Mouse (Mus musculus): ENCODE results near the gene Lrrc28. TPM values are rescaled to one million over a fixed set of nuclear protein-coding genes. Genes with fewer than 3 reads are reported as not detected.

The Lrrc28 gene
- polyA plus RNA-seq, 1 experiment from 2014 or later = 23.5 TPM

DNA sequence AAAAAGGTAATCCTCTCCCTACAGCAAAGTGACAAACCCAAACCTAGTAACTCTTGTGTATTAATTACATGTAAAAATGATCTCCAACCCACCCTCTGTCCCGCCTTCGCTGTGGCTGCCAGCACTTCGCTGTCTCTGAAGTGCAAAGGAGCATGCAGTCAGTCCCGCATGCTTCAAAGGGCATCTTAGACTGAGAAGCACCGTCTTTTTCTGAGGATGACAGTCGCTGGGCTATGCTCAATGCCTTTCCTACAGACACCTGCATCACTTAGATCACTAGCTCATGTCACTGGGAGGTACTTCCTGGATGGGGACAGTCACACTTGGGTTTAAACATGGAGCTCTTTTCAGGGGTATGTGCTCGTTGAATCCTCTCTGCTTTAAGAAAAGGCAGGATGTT, 133.5 kb downstream of the Lrrc28 start:
- WGBS = 68% methylated on average over 7 of the region's 7 CpGs
- H3K27me3 ChIP-seq = no peaks in the 10 kb centered on the region
- H3K36me3 ChIP-seq = no peaks in the 10 kb centered on the region
- H3K9ac ChIP-seq = no peak overlapping the region
- 0 out of 2 replicates have a peak, but pooled peaks cover 6% of the 10 kb centered on the region for H3K4me1 ChIP-seq
- H3K4me2 ChIP-seq = no peak overlapping the region
- no peak overlapping the region for H3K27ac ChIP-seq
- no peaks in the 10 kb centered on the region for H3K9me3 ChIP-seq
- ATAC-seq (ENCODE audit: insufficient number of reproducible peaks, insufficient read depth, low FRiP score, low TSS enrichment, low read depth) = no peak
- H3K4me3 ChIP-seq = no peak overlapping the region

DNA sequence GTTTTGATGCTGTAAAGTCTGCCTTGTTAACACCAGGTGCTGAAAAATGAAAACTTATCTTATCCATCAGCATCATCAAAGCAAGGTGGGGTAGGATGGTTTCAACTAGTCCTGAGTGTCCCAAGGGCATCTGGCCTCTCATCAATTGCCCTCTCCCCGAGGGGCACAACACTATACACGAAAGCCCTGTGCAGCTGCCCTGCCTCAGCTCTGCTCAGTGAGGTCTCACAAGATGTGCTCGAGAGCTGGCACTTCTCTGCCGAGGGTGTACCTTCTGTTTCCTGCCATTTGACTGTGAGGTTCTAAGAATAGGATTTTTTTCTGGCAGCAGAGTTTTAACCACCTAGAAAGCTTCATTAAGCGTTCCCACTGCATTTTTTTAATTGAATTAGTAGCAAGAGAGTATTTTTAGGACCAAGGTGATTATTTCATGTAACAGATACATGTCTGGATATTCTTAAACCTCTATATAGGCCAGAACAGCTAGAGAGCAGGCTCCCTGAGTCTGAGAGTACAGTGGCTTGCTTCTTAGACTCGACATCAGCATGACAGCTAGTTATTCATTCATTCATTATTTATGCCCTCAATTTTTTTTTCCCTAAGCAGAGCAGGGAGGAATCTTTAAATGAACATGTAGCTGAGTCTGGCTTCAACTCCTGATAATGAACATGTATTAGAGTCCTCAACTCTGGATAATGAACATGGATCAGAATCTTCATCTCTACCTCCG, 141.6 kb downstream of the Lrrc28 start:
- 41% methylated on average over 7 of the region's 7 CpGs for WGBS
- Histone ChIP-seq H3K4me3 (no peak overlapping the region), H3K4me1 (peaks cover 41% of the 10 kb centered on the region), H3K9me3 (no peaks in the 10 kb centered on the region), H3K9ac (no peak overlapping the region), H3K4me2 (no peak overlapping the region), H3K27me3 (no peaks in the 10 kb centered on the region), H3K36me3 (no peaks in the 10 kb centered on the region), H3K27ac (no peak overlapping the region)
- no peak for ATAC-seq (ENCODE audit: insufficient number of reproducible peaks, insufficient read depth, low FRiP score, low TSS enrichment, low read depth)

DNA sequence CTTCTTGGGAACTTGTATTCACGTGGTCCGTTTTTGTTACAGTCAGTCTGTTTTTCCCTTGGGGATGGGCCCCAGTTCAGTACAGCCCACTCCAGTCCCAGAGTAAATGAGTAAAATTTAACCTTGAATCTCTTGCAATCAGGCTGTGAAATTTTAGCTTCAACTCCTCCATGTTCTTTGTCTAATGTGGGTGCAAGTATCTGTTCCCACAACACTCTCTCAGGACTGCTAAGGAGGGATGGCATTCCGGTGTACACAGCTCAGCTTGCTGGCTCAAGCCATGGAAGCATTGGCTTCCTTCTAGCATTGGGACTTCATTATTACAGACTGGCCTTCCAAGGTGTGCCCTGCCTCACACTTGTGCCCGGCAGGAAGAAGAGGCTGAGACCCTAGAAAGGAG, 142.4 kb downstream of the Lrrc28 start:
- no peak for ATAC-seq (ENCODE audit: insufficient number of reproducible peaks, insufficient read depth, low FRiP score, low TSS enrichment, low read depth)
- Histone ChIP-seq H3K4me1 (peaks cover 41% of the 10 kb centered on the region), H3K4me2 (no peak overlapping the region), H3K27ac (no peak overlapping the region), H3K36me3 (no peaks in the 10 kb centered on the region), H3K27me3 (no peaks in the 10 kb centered on the region), H3K4me3 (no peak overlapping the region), H3K9ac (no peak overlapping the region), H3K9me3 (no peaks in the 10 kb centered on the region)
- WGBS = 48% methylated on average over 4 of the region's 4 CpGs

DNA sequence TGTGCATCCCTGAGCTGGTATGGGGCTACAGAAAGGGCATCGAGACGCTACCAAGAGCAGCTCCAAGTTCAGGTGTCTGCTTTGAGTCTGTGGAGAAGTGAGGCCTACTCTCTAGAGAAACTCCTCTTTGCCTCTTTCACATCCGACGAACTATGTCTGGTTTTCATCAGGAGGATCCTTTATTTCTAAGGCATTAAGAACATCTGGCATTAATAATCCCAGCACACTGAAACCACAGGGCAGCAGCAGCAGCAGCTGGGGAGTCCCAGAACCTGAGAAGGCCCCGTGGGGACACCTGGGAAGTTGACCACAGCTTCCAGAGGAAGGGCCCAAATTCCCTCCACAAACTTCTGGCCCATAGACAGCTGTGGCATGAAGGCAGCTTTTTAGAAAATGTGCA, 144.2 kb downstream of the Lrrc28 start:
- H3K27ac ChIP-seq = 0 out of 2 replicates have a peak overlapping the region, but pooled peaks have one; percentile 49
- peak overlapping the region; percentile 16 for H3K4me2 ChIP-seq

DNA sequence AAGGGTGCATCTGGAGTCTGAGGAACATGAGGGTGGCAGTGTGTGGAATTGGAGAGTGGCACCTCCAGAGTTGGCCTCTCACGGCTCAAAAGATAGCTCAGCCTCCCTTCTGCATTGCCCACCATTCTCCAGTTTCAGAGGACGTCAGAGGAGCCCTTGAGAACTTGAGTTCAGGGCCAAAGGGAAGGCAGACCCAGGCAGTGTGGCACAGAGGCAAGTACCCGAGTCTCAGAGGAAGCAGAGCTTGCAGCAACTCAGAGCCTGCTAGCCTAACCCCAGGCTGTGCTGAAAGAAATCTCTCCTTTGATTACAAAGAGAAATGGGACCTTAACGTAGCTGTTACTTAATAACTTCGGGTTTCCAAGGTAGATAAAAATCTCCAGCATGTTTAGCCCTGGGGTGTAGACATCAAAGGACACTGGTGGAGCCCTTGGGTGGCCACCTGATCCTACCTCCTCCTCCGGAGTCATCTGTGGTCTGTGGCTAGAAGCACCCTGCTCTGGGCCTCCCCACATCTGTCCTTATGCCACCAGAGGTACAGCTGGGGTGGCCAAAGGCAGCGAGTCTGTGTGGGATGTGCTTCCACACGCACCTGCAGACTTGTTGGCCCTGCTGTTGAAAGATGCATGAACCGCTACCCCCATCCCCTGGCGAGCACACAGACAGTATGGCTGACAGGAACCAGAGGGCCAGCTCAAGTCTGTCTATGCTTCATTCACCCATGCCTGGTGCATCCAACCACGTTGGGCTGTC, 144.8 kb downstream of the Lrrc28 start:
- no peak overlapping the region for H3K9ac ChIP-seq
- H3K4me2 ChIP-seq = peak overlapping the region; percentile 16
- no peak overlapping the region for H3K4me3 ChIP-seq
- H3K36me3 ChIP-seq = no peaks in the 10 kb centered on the region
- H3K9me3 ChIP-seq = no peaks in the 10 kb centered on the region
- H3K27ac ChIP-seq = peak overlapping the region; percentile 49; the same call in 1 of the 2 replicates
- no peak for ATAC-seq (ENCODE audit: insufficient number of reproducible peaks, insufficient read depth, low FRiP score, low TSS enrichment, low read depth)
- no peaks in the 10 kb centered on the region for H3K27me3 ChIP-seq
- 29% methylated on average over 11 of the region's 11 CpGs for WGBS
- peaks cover 41% of the 10 kb centered on the region for H3K4me1 ChIP-seq

More for the DNA sequence above, 144.2 kb downstream of the Lrrc28 start:
- no peak for ATAC-seq (ENCODE audit: insufficient number of reproducible peaks, insufficient read depth, low FRiP score, low TSS enrichment, low read depth)
- no peaks in the 10 kb centered on the region for H3K9me3 ChIP-seq
- no peaks in the 10 kb centered on the region for H3K27me3 ChIP-seq
- H3K36me3 ChIP-seq = no peaks in the 10 kb centered on the region
- WGBS = 18% methylated on average over 5 of the region's 5 CpGs
- H3K4me3 ChIP-seq = no peak overlapping the region
- H3K4me1 ChIP-seq = peaks cover 41% of the 10 kb centered on the region
- H3K9ac ChIP-seq = no peak overlapping the region

DNA sequence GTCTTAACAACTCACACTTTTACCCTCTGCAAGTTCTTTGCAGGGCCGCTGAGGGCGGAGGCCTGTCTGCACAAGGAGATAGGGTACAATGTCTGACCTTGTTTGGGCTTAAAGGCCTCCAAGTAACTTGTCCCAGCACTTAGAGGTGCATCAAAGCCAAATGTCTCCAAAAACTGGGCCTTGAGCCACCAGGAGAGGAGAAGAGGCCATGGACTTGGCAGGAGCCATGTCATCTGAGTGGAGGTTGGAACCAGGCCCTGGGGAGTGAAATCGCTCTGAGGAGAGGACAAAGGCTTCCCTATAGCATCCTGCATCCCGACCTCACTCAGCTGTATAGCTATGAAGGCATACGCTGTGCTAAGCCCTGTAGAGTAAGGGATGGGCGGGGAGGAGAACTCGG, 145.6 kb downstream of the Lrrc28 start:
- no peak overlapping the region for H3K4me2 ChIP-seq
- H3K27me3 ChIP-seq = no peaks in the 10 kb centered on the region
- no peak overlapping the region for H3K27ac ChIP-seq
- H3K9me3 ChIP-seq = no peaks in the 10 kb centered on the region
- no peak for ATAC-seq (ENCODE audit: insufficient number of reproducible peaks, insufficient read depth, low FRiP score, low TSS enrichment, low read depth)
- no peaks in the 10 kb centered on the region for H3K36me3 ChIP-seq
- peaks cover 41% of the 10 kb centered on the region for H3K4me1 ChIP-seq
- H3K9ac ChIP-seq = no peak overlapping the region
- no peak overlapping the region for H3K4me3 ChIP-seq
- WGBS = 80% methylated on average over 7 of the region's 7 CpGs

DNA sequence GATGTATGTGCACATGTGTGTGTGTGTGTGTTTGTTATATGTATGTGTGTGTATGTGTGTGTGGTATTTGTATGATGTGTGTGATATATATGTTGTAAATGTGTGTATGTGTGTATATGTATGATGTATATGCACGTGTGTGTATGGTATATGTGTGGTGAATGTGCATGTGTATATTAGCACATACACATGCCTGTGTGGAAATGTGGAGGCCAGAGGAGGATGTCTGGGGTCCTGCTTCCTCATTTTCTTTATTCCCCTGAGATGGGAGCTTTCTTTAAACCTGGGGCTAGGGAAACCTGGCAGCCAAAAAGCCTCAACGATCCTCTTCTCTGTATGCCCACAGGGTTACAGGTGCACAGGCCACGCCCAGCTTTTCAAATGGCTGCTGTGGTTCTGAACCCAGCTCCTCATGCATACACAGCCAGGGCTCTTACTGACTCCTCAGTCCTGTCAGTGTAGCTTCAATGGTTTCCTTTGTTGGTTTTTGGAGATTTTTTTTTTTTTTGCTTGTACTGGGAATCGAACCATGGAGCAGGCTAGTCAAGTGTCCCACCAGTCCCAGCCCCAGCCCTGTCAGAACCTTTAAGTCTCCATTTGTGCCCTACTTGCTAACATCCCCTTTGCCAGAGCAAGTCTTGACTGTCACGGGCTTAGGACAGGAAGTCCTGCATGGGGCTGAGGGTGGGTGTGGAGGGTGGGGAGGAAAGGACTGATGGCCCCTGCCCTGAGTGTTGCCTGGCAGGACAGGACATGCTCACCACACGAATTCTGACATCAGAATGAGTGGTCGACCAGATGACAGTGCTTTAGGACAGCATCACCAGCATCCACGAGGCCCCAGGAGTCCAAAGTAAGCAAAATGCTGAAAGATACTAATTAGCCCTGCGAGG, 151.0 kb downstream of the Lrrc28 start:
- H3K27me3 ChIP-seq = no peaks in the 10 kb centered on the region
- 56% methylated on average over 9 of the region's 9 CpGs for WGBS
- no peak overlapping the region for H3K27ac ChIP-seq

DNA sequence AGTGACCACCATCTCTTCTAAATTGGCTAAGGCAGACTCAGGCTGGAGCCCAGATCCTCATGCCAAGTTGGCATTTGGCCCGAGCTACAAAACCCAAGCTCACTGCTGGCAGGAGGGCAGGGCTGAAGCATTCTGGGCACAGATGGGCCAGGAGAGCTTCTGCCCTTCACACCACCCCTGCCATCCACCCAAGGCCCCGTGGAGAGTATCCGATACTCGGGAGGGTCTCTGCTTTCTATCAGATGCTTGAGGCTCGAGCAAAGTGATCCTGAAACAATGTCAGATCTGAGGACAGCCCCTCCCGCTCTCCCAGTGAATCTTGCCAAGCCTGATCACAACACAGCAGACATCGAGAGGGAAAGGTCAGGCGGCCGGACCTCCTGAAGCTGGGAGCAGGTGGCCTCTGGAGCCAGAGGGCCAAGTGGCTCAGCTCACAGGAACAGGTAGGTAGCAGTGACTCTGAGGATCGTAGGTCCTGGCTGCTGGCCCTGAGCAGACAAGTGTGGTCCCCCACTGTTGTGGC, 157.1 kb downstream of the Lrrc28 start:
- H3K9me3 ChIP-seq = no peaks in the 10 kb centered on the region
- H3K4me1 ChIP-seq = peaks cover 22% of the 10 kb centered on the region
- H3K27me3 ChIP-seq = no peaks in the 10 kb centered on the region
- no peak overlapping the region for H3K4me2 ChIP-seq
- no peak overlapping the region for H3K27ac ChIP-seq
- 78% methylated on average over 10 of the region's 10 CpGs for WGBS
- H3K36me3 ChIP-seq = no peaks in the 10 kb centered on the region
- H3K4me3 ChIP-seq = no peak overlapping the region
- H3K9ac ChIP-seq = no peak overlapping the region
- no peak for ATAC-seq (ENCODE audit: insufficient number of reproducible peaks, insufficient read depth, low FRiP score, low TSS enrichment, low read depth)

More for the DNA sequence above, 151.0 kb downstream of the Lrrc28 start:
- ATAC-seq (ENCODE audit: insufficient number of reproducible peaks, insufficient read depth, low FRiP score, low TSS enrichment, low read depth) = no peak
- Histone ChIP-seq H3K4me2 (no peak overlapping the region), H3K4me3 (no peak overlapping the region), H3K36me3 (no peaks in the 10 kb centered on the region), H3K4me1 (0 out of 2 replicates have a peak, but pooled peaks cover 2% of the 10 kb centered on the region), H3K9ac (no peak overlapping the region), H3K9me3 (no peaks in the 10 kb centered on the region)

DNA sequence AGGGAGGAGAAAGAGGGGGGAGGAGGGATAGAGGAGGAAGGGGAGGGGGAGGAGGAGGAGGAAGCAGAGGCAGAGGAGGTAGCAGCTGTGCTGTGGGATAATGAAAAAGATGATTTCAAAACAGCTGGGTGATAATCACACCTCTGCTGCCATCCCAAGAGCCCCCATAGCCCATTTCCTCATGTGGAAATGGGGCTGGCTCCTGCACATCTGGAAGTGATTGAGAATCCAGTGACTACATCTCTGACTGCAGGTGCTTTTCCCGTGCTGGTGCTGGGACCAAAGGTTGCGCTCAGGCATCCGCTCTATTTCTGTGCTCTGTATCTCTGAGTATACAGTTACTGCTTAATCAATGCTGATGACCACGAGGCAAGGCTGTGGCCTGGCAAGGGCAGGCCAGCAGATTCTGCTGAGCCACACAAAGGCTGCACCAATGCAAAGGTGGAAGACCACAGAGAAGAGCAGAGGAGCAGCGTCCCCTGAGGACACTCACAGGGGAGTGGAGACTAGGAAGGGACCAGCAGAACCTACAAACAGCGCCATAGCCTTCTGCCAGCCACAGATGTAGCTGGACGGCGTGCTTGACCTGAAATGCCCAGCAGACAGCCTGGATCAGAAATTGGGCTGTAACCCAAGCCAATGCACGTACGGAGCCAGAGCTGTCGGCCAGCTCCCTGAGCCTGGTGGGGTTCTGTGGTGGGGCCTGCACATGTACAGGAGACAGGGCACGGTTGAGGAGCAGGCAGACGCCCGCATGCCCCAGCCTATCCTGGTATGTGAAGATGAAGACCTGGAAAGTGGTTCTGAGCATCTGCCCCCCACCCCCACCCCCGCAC, 157.9 kb downstream of the Lrrc28 start:
- ATAC-seq (ENCODE audit: insufficient number of reproducible peaks, insufficient read depth, low FRiP score, low TSS enrichment, low read depth) = no peak
- H3K4me1 ChIP-seq = peaks cover 22% of the 10 kb centered on the region
- no peaks in the 10 kb centered on the region for H3K9me3 ChIP-seq
- WGBS = 51% methylated on average over 15 of the region's 15 CpGs
- no peak overlapping the region for H3K4me3 ChIP-seq
- no peaks in the 10 kb centered on the region for H3K27me3 ChIP-seq
- H3K27ac ChIP-seq = peak overlapping the region; percentile 16; the same call in 1 of the 2 replicates
- H3K9ac ChIP-seq = peak overlapping the region; percentile 16; the same call in 1 of the 2 replicates
- H3K4me2 ChIP-seq = no peak overlapping the region
- no peaks in the 10 kb centered on the region for H3K36me3 ChIP-seq

DNA sequence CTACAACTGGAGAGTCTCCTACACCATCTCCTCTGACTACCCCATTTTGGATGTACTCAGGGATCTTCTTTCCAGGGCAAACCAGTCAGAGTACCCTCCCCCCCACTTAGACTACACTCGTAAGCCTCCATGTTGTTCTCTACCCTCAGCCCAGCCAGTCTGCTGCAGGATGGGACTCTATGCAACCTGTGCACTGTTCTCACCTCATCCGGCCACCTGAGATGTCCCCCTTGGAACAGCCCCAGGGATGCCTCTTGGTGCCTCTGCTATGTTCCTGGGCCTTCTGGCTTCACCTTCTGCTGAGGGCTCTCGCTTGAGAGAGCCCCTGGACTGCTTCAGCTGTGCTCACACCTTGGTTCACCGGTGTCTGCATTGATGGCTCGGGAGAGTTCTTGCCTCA, 158.7 kb downstream of the Lrrc28 start:
- Histone ChIP-seq H3K9me3 (no peaks in the 10 kb centered on the region), H3K36me3 (no peaks in the 10 kb centered on the region), H3K4me2 (no peak overlapping the region), H3K9ac (no peak overlapping the region), H3K4me3 (no peak overlapping the region), H3K4me1 (peaks cover 22% of the 10 kb centered on the region), H3K27me3 (no peaks in the 10 kb centered on the region), H3K27ac (no peak overlapping the region)
- 70% methylated on average over 5 of the region's 5 CpGs for WGBS
- no peak for ATAC-seq (ENCODE audit: insufficient number of reproducible peaks, insufficient read depth, low FRiP score, low TSS enrichment, low read depth)

All from embryonic facial prominence, embryonic 13.5 days (tissue).